Mouse (Mus musculus): ENCODE measurements around the gene Atxn2l. TPM values are rescaled to one million over a fixed set of nuclear protein-coding genes. Genes with fewer than 3 reads are reported as not detected.

Atxn2l gene
- polyA plus RNA-seq, 1 experiment from 2014 or later = 43.8 TPM

Other genes starting within 250 kb of the Atxn2l start
- 16.9 and 17.7 TPM in 2 replicates for gene Sbk1, start 230.8 kb downstream of the Atxn2l start, polyA plus RNA-seq (2015; fragmentation: Nextera tagmentation; extraction: Ambion mirVana)
- 1.4 and 1.5 TPM in 2 replicates for gene Lat, start 133.9 kb downstream of the Atxn2l start, polyA plus RNA-seq (2015; fragmentation: Nextera tagmentation; extraction: Ambion mirVana)
- 53.4 and 59.3 TPM in 2 replicates for gene Spns1, start 126.0 kb downstream of the Atxn2l start, polyA plus RNA-seq (2015; fragmentation: Nextera tagmentation; extraction: Ambion mirVana)
- gene Nfatc2ip, start 106.7 kb downstream of the Atxn2l start, polyA plus RNA-seq (2015; fragmentation: Nextera tagmentation; extraction: Ambion mirVana) = 1.6 and 2.5 TPM in 2 replicates
- gene Cd19, start 88.5 kb downstream of the Atxn2l start, polyA plus RNA-seq (2015; fragmentation: Nextera tagmentation; extraction: Ambion mirVana) = 0.24 TPM in 1 of 2 replicates, not detected in the other
- gene Rabep2, start 74.7 kb downstream of the Atxn2l start, polyA plus RNA-seq (2015; fragmentation: Nextera tagmentation; extraction: Ambion mirVana) = 23.9 and 24.2 TPM in 2 replicates
- 0.24 and 2.6 TPM in 2 replicates for gene Atp2a1, start 40.3 kb downstream of the Atxn2l start, polyA plus RNA-seq (2015; fragmentation: Nextera tagmentation; extraction: Ambion mirVana)
- gene Sh2b1, start 28.0 kb downstream of the Atxn2l start, polyA plus RNA-seq (2015; fragmentation: Nextera tagmentation; extraction: Ambion mirVana) = 41.8 and 45.7 TPM in 2 replicates
- 190 and 207 TPM in 2 replicates for gene Tufm, start 16.1 kb downstream of the Atxn2l start, polyA plus RNA-seq (2015; fragmentation: Nextera tagmentation; extraction: Ambion mirVana)
- gene Eif3c, start 63.0 kb upstream of the Atxn2l start, polyA plus RNA-seq (2015; fragmentation: Nextera tagmentation; extraction: Ambion mirVana) = 190 and 217 TPM in 2 replicates
- gene Apobr, start 81.5 kb upstream of the Atxn2l start, polyA plus RNA-seq (2015; fragmentation: Nextera tagmentation; extraction: Ambion mirVana) = 0.75 and 1.8 TPM in 2 replicates
- 34.4 and 34.9 TPM in 2 replicates for gene Cln3, start 82.4 kb upstream of the Atxn2l start, polyA plus RNA-seq (2015; fragmentation: Nextera tagmentation; extraction: Ambion mirVana)
- not detected in 2 replicates for gene Il27, start 91.5 kb upstream of the Atxn2l start, polyA plus RNA-seq (2015; fragmentation: Nextera tagmentation; extraction: Ambion mirVana)
- 53.4 and 111 TPM in 2 replicates for gene Nupr1, start 127.4 kb upstream of the Atxn2l start, polyA plus RNA-seq (2015; fragmentation: Nextera tagmentation; extraction: Ambion mirVana)
- 45.2 and 51.7 TPM in 2 replicates for gene Sgf29, start 145.9 kb upstream of the Atxn2l start, polyA plus RNA-seq (2015; fragmentation: Nextera tagmentation; extraction: Ambion mirVana)
- gene Sult1a1, start 173.0 kb upstream of the Atxn2l start, polyA plus RNA-seq (2015; fragmentation: Nextera tagmentation; extraction: Ambion mirVana) = 5.5 and 6.1 TPM in 2 replicates
- gene Bola2, start 192.0 kb upstream of the Atxn2l start, polyA plus RNA-seq (2015; fragmentation: Nextera tagmentation; extraction: Ambion mirVana) = 118 and 120 TPM in 2 replicates
- gene Slx1b, start 192.3 kb upstream of the Atxn2l start, polyA plus RNA-seq (2015; fragmentation: Nextera tagmentation; extraction: Ambion mirVana) = 8.1 and 9.1 TPM in 2 replicates
- gene Coro1a, start 204.3 kb upstream of the Atxn2l start, polyA plus RNA-seq (2015; fragmentation: Nextera tagmentation; extraction: Ambion mirVana) = 36.9 and 39.7 TPM in 2 replicates